Mouse (Mus musculus): Measurements from ENCODE around the gene Bst2. TPM values are rescaled to one million over a fixed set of nuclear protein-coding genes. Genes with fewer than 3 reads are reported as not detected.
A peak's percentile ranks its signal among the peaks of the same experiment; 100 is the strongest.

Bst2 gene
- polyA plus RNA-seq, 1 experiment from 2014 or later = 57.0 TPM

DNA sequence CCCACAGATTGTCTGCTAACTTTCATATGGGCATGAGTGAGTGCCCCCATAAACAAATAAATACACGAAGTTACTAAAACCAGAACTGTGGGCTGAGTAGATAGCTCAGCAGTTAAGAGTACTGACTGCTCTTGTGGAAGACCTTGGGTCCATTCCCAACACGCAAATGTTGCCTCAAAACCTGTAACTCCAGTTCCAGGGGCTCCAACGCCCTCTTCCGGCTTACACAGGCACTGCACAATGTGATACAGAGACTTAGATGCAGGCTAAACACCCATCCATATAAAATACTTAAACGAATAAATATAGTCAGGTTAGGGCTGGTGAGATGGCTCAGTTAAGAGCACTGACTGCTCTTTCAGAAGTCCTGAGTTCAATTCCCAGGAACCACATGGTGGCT lies 22.2 kb downstream of the Bst2 start:
- H3K4me3 ChIP-seq (ENCODE audit: low read depth, low read length) = no peak overlapping the region
- no peaks in the 10 kb centered on the region for H3K9me3 ChIP-seq (ENCODE audit: low read length)
- DNase-seq (no peak), ATAC-seq (no peak)
- 70% methylated on average over 5 of the region's 5 CpGs for WGBS (ENCODE audit: insufficient replicate concordance)
- no peaks in the 10 kb centered on the region for H3K36me3 ChIP-seq (replicated peaks; ENCODE audit: insufficient read depth, low read length)
- no peak overlapping the region for H3K9ac ChIP-seq (replicated peaks)
- TF ChIP-seq EP300 (IDR thresholded peaks at IDR 0.05; ENCODE audit: low read depth) (no peak), CTCF (IDR thresholded peaks at IDR 0.05; ENCODE audit: low read depth) (no peak)
- H3K27me3 ChIP-seq (ENCODE audit: insufficient read depth, low read length) = no peaks in the 10 kb centered on the region
- H3K4me2 ChIP-seq (ENCODE audit: low read depth, low read length) = no peak overlapping the region
- no peaks in the 10 kb centered on the region for H3K4me1 ChIP-seq (ENCODE audit: insufficient read depth)
- no peak overlapping the region for H3K27ac ChIP-seq (ENCODE audit: low read depth)

DNA sequence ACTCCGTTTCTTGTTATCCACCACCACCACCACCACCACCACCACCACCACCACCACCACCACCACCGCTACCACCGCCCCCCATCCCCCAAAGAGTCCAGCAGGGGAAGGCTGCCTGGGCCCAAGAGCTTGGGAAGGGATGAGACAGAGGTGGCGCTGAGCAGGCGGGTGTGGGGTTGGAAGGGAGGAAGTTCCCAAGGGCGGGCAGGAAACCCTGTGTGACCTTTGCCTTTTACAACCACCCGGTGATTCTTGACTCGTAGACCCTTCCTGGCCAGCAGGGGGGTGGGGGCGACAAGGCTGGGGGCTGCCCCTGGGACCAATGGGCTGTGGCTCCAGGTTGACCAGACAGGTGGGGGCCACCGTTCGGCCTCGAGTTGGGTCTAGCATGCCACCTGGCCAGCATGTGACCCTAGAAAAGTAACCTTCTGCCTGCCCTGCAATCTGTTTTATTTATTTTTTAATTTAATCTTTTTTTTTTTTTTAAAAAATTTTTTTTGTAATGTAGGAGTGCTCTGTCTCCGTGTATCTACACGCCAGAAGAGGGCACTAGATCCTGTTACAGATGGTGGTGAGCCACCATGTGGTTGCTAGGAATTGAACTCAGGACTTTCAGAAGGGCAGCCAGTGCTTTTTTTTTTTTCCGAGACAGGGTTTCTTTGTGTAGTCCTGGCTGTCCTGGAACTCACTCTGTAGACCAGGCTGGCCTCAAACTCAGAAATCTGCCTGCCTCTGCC lies 24.1 kb downstream of the Bst2 start:
- DNase-seq (no peak), ATAC-seq (no peak)
- Histone ChIP-seq H3K36me3 (replicated peaks; ENCODE audit: insufficient read depth, low read length) (no peaks in the 10 kb centered on the region), H3K4me3 (ENCODE audit: low read depth, low read length) (no peak overlapping the region), H3K4me2 (ENCODE audit: low read depth, low read length) (no peak overlapping the region), H3K27me3 (ENCODE audit: insufficient read depth, low read length) (peaks cover 10% of the 10 kb centered on the region), H3K9ac (replicated peaks) (no peak overlapping the region), H3K27ac (ENCODE audit: low read depth) (no peak overlapping the region), H3K9me3 (ENCODE audit: low read length) (no peaks in the 10 kb centered on the region), H3K4me1 (ENCODE audit: insufficient read depth) (no peaks in the 10 kb centered on the region)
- 36% methylated on average over 15 of the region's 15 CpGs for WGBS (ENCODE audit: insufficient replicate concordance)
- TF ChIP-seq CTCF (IDR thresholded peaks at IDR 0.05; ENCODE audit: low read depth) = no peak
- TF ChIP-seq EP300 (IDR thresholded peaks at IDR 0.05; ENCODE audit: low read depth) = no peak

DNA sequence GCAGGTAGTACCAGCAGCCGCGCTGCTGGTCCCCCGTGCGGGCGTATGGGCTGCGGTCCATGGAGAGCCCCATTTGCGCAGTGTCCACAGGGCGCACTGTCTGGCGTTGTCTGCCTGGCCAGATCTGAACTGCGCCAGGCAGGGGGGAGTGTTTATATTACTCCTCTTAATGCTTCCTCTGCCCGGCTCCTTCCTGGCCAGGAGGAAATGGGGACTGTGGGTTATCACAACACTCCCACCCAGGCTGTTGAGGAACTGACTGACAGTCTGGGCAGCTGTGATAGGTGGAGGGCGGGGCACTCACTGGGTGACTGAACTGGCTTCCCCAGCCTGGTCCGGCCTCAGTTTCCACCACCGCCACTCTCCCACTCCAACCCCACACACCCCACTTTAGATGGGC lies 25.6 kb downstream of the Bst2 start, which contains the start of gene Plvap:
Plvap (minus strand) TSS at position 109 of the 400 bp plus-strand sequence.
- no peak for TF ChIP-seq CTCF (IDR thresholded peaks at IDR 0.05; ENCODE audit: low read depth)
- peak; percentile 48 for TF ChIP-seq EP300 (IDR thresholded peaks at IDR 0.05; ENCODE audit: low read depth)
- DNase-seq (peak; percentile 48), ATAC-seq (peak; percentile 81)
- peaks cover 26% of the 10 kb centered on the region for H3K27me3 ChIP-seq (ENCODE audit: insufficient read depth, low read length)
- H3K9me3 ChIP-seq (ENCODE audit: low read length) = no peaks in the 10 kb centered on the region
- H3K4me1 ChIP-seq (ENCODE audit: insufficient read depth) = no peaks in the 10 kb centered on the region; the same call in 1 of the 2 replicates
- H3K4me3 ChIP-seq (ENCODE audit: low read depth, low read length) = 0 out of 2 replicates have a peak within 1 kb of the TSS, but pooled peaks have one; percentile 17
- peak within 1 kb of the TSS; percentile 59 for H3K4me2 ChIP-seq (ENCODE audit: low read depth, low read length)
- no peaks in the 10 kb centered on the region for H3K36me3 ChIP-seq (replicated peaks; ENCODE audit: insufficient read depth, low read length)
- no peak within 1 kb of the TSS for H3K27ac ChIP-seq (ENCODE audit: low read depth)
- H3K9ac ChIP-seq (replicated peaks) = 0 out of 2 replicates have a peak within 1 kb of the TSS, but pooled peaks have one; percentile 3
- 19% methylated on average over 14 of the region's 14 CpGs for WGBS (ENCODE audit: insufficient replicate concordance)

DNA sequence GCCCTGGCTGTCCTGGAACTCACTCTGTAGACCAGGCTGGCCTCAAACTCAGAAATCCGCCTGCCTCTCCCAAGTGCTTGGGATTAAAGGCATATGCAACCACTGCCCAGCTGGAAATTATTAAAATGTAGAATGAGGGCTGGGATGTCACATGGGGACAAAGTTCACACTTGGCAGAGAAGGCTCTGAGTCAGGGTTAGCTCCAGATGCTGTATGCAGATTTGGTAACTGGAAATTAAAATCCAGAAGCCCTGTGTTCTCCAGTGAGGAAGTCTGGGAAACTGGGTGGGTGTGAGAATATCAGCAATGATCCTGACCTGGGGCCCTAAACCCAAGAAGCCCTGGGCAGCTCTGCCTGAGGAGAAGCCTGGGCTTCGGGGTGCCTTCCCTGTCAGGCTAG lies 27.9 kb downstream of the Bst2 start:
- DNase-seq = no peak
- H3K4me2 ChIP-seq (ENCODE audit: low read depth, low read length) = no peak overlapping the region

DNA sequence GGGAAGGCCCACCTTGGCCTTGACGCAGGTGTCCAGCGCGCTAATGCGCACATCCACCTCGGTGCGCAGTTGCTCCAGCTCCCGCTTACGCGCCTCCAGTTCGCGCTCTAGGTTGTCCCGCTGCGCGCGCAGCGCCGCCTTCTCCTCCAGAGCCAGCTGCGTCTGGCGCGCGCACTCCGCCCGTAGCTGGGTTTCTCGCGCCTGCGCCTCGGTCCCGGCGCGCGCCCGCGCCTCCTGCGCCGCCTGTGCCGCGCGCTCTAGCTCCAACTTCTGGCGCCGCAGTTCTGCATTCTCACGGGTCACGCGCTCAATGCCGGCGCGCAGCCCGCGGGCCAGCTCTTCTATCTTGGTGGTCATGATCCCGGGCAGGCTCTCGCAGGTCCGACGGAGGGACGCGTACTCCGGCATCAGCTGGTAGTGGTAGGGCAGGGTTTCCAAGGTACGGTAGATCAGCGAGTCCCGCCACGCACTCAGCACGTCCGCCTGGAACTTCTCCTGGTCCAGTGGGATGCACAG lies 29.6 kb downstream of the Bst2 start:
- Histone ChIP-seq H3K4me2 (ENCODE audit: low read depth, low read length) (peak overlapping the region; percentile 60), H3K27me3 (ENCODE audit: insufficient read depth, low read length) (peaks cover 34% of the 10 kb centered on the region), H3K27ac (ENCODE audit: low read depth) (no peak overlapping the region), H3K36me3 (replicated peaks; ENCODE audit: insufficient read depth, low read length) (no peaks in the 10 kb centered on the region), H3K4me3 (ENCODE audit: low read depth, low read length) (peak overlapping the region; percentile 31), H3K9me3 (ENCODE audit: low read length) (no peaks in the 10 kb centered on the region), H3K4me1 (ENCODE audit: insufficient read depth) (no peaks in the 10 kb centered on the region; the same call in 1 of the 2 replicates), H3K9ac (replicated peaks) (no peak overlapping the region)
- WGBS (ENCODE audit: insufficient replicate concordance) = 2% methylated on average over 59 of the region's 61 CpGs
- TF ChIP-seq EP300 (IDR thresholded peaks at IDR 0.05; ENCODE audit: low read depth) (no peak), CTCF (IDR thresholded peaks at IDR 0.05; ENCODE audit: low read depth) (no peak)
- peak; percentile 72 for DNase-seq
- ATAC-seq = peak; percentile 61; the same call in 1 of the 2 replicates

More for the DNA sequence above, 27.9 kb downstream of the Bst2 start:
- ATAC-seq = no peak
- H3K36me3 ChIP-seq (replicated peaks; ENCODE audit: insufficient read depth, low read length) = no peaks in the 10 kb centered on the region
- no peak overlapping the region for H3K27ac ChIP-seq (ENCODE audit: low read depth)
- H3K9me3 ChIP-seq (ENCODE audit: low read length) = no peaks in the 10 kb centered on the region
- WGBS (ENCODE audit: insufficient replicate concordance) = 75% methylated on average over 2 of the region's 2 CpGs
- peaks cover 34% of the 10 kb centered on the region for H3K27me3 ChIP-seq (ENCODE audit: insufficient read depth, low read length)
- no peak overlapping the region for H3K4me3 ChIP-seq (ENCODE audit: low read depth, low read length)
- no peak overlapping the region; the same call in 1 of the 2 replicates for H3K9ac ChIP-seq (replicated peaks)
- no peaks in the 10 kb centered on the region; the same call in 1 of the 2 replicates for H3K4me1 ChIP-seq (ENCODE audit: insufficient read depth)
- no peak for TF ChIP-seq CTCF (IDR thresholded peaks at IDR 0.05; ENCODE audit: low read depth)
- TF ChIP-seq EP300 (IDR thresholded peaks at IDR 0.05; ENCODE audit: low read depth) = no peak

DNA sequence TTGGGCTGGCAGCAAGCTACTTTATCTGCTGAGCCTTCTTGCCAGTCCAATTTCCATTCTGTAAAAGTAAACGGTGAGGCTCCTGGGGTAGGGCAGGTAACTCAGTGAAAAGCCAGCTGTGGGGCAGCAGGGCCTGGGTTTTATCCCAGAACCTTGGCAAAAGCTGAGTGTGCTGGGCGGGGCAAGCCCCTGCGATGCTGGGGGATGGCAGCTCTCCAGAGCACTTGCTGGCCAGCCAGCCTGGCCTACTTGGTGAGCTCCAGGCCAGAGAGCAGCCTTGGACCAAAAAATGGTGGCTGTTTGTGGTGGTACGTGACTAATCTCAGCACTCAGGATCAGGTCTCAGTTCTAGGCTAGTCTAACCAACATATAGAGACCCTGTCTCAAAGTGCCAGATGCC lies 31.3 kb downstream of the Bst2 start:
- Histone ChIP-seq H3K9me3 (ENCODE audit: low read length) (no peaks in the 10 kb centered on the region), H3K4me3 (ENCODE audit: low read depth, low read length) (no peak overlapping the region), H3K4me1 (ENCODE audit: insufficient read depth) (no peaks in the 10 kb centered on the region; the same call in 1 of the 2 replicates), H3K9ac (replicated peaks) (no peak overlapping the region), H3K4me2 (ENCODE audit: low read depth, low read length) (no peak overlapping the region), H3K27ac (ENCODE audit: low read depth) (no peak overlapping the region), H3K27me3 (ENCODE audit: insufficient read depth, low read length) (peaks cover 34% of the 10 kb centered on the region), H3K36me3 (replicated peaks; ENCODE audit: insufficient read depth, low read length) (no peaks in the 10 kb centered on the region)
- TF ChIP-seq EP300 (IDR thresholded peaks at IDR 0.05; ENCODE audit: low read depth) (no peak), CTCF (IDR thresholded peaks at IDR 0.05; ENCODE audit: low read depth) (no peak)
- WGBS (ENCODE audit: insufficient replicate concordance) = 76% methylated on average over 4 of the region's 4 CpGs
- DNase-seq (no peak), ATAC-seq (no peak)
